Mouse (Mus musculus): ENCODE data around the gene Ypel2.

GRCm38 (mm10) chr11:86971057-86971753, 22.3 kb downstream of the Ypel2 start:
- TF ChIP-seq CTCF (IDR thresholded peaks at IDR 0.05; ENCODE audit: control insufficient read depth, insufficient read depth, low read length) (no peak), POLR2A (IDR thresholded peaks at IDR 0.05; ENCODE audit: borderline replicate concordance, control insufficient read depth, low read depth, low read length) (no peak)
